Mouse (Mus musculus) liver, embryonic 14.5 days (tissue): ENCODE results near the gene Lrriq4. TPM values are rescaled to one million over a fixed set of nuclear protein-coding genes. Genes with fewer than 3 reads are reported as not detected.

Source experiments
- ATAC-seq: fragments of 200-750 bp; cut with Nextera tagmentation; 2 replicates; pipeline ENCODE4 v1.8.0; 2017; ENCODE audit warnings: moderate number of reproducible peaks, mild to moderate bottlenecking, moderate library complexity; ENCODE audit not compliant: insufficient read depth
- DNase-seq, 3 experiments: peaks; one replicate each; pipeline ENCODE4 v3.0.0-alpha.2; 2012 to 2013; ENCODE audit warnings: low read depth in 3 of 3, low spot score in 3 of 3
- H3K27ac ChIP-seq: fragments of 300-500 bp; sonication (generic); 2 replicates; pipeline ENCODE4 v1.5.1; 2014; ENCODE audit warnings: moderate library complexity, mild to moderate bottlenecking, control low read depth, inconsistent platforms
- H3K27me3 ChIP-seq: fragments of 300-500 bp; sonication (generic); 2 replicates; pipeline ENCODE4 v1.6.1; 2014; ENCODE audit warnings: mild to moderate bottlenecking, low read length, moderate library complexity; ENCODE audit not compliant: control insufficient read depth, insufficient read depth
- H3K36me3 ChIP-seq: fragments of 300-500 bp; sonication (generic); replicated peaks from 2 replicates; pipeline ENCODE4 v1.6.1; 2014; ENCODE audit warnings: low read depth; ENCODE audit not compliant: control insufficient read depth, insufficient read depth
- H3K4me1 ChIP-seq, 2 experiments: fragments of 200-500 bp in 1 of 2; fragments of 300-500 bp in 1 of 2; sonication (generic) in 1 of 2; replicated peaks; 2 replicates each; pipeline ENCODE4 v1.6.1; 2012 to 2014; ENCODE audit warnings: antibody characterized with exemption in 1 of 2, inconsistent platforms in 1 of 2, low read length in 1 of 2; ENCODE audit not compliant: control insufficient read depth in 2 of 2, insufficient read depth in 2 of 2
- H3K4me2 ChIP-seq: fragments of 300-500 bp; sonication (generic); 2 replicates; pipeline ENCODE4 v1.6.1; 2014; ENCODE audit warnings: low read depth, mild to moderate bottlenecking, control low read depth, moderate library complexity
- H3K4me3 ChIP-seq, 2 experiments: fragments of 200-500 bp in 1 of 2; fragments of 300-500 bp in 1 of 2; sonication (generic) in 1 of 2; 2 replicates each; pipeline ENCODE4 v1.5.1; 2012 to 2014; ENCODE audit warnings: low read depth in 2 of 2, low read length in 2 of 2, mild to moderate bottlenecking in 2 of 2, control low read depth in 1 of 2, inconsistent platforms in 1 of 2, moderate library complexity in 1 of 2; ENCODE audit not compliant: insufficient read depth in 1 of 2
- H3K9ac ChIP-seq: fragments of 300-500 bp; sonication (generic); replicated peaks from 2 replicates; pipeline ENCODE4 v1.6.1; 2014; ENCODE audit warnings: mild to moderate bottlenecking, control low read depth, moderate library complexity
- H3K9me3 ChIP-seq: fragments of 300-500 bp; sonication (generic); 2 replicates; pipeline ENCODE4 v1.6.1; 2016; ENCODE audit warnings: low read length, mixed read lengths; ENCODE audit not compliant: control insufficient read depth
- CTCF ChIP-seq: IDR thresholded peaks from 2 replicates; pipeline ENCODE4 v1.5.1; 2016; ENCODE audit warnings: antibody characterized with exemption, low read depth, control low read depth
- EP300 ChIP-seq: IDR thresholded peaks from 2 replicates; pipeline ENCODE4 v1.6.1; 2016; ENCODE audit warnings: antibody characterized with exemption, low read depth
- WGBS: fragments of 180-500 bp; shearing (Covaris S2); extraction: QIAGEN DNeasy Blood & Tissue Kit; methylation state at CpG from one replicate; pipeline ENCODE4 v1.1.7; 2014; ENCODE audit not compliant: insufficient replicate concordance; 5-methylcytosine and 5-hydroxymethylcytosine counted together
- polyA plus RNA-seq, 2 experiments: library from polyadenylated mRNA; depleted of rRNA in 1 of 2; stranded (reverse) in 1 of 2; unstranded in 1 of 2; fragments of >200 nt; fragmentation: Nextera tagmentation in 1 of 2; extraction: Ambion mirVana in 1 of 2; gene quantifications; 2 replicates each; pipeline versions ENCODE4 v1.2.1 to v1.2.3; 2012 to 2014

Gene Lrriq4
- polyA plus RNA-seq, 2 experiments, result not detected

DNA sequence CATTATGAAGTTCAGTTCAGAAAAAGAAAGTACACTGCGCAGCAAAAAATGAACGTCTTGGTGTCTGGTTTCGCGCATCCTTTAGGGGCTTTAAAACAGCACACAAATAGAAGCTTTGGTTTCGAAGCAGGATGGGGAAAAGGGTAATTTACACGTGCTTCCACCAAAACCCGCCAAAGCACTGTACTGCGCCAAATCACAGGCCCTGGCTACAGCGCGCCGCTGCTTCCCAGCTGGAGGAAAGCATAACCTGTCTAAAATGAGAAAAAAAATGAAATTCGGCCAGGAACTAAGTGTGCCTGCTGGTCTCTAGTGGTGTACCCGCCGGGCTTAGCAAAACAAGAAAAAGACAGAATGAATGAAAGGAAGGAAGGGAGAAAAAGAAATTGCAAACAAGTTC lies 43.6 kb upstream of the Lrriq4 start:
- peak overlapping the region; percentile 69 to 88 for H3K4me3 ChIP-seq
- TF ChIP-seq CTCF, result no peak
- no peak for TF ChIP-seq EP300
- peaks cover 4% of the 10 kb centered on the region for H3K36me3 ChIP-seq
- H3K27ac ChIP-seq, result peak overlapping the region; percentile 64
- peak overlapping the region; percentile 93 for H3K4me2 ChIP-seq
- peaks cover 3% of the 10 kb centered on the region; the same call in 1 of the 2 replicates for H3K27me3 ChIP-seq
- peak overlapping the region; percentile 78 for H3K9ac ChIP-seq
- peaks cover 4 to 9% of the 10 kb centered on the region in 2 experiments for H3K4me1 ChIP-seq
- no peaks in the 10 kb centered on the region for H3K9me3 ChIP-seq
- DNase-seq (no peak), ATAC-seq (no peak)
- WGBS, result under 1% methylated on average over 14 of the region's 14 CpGs

DNA sequence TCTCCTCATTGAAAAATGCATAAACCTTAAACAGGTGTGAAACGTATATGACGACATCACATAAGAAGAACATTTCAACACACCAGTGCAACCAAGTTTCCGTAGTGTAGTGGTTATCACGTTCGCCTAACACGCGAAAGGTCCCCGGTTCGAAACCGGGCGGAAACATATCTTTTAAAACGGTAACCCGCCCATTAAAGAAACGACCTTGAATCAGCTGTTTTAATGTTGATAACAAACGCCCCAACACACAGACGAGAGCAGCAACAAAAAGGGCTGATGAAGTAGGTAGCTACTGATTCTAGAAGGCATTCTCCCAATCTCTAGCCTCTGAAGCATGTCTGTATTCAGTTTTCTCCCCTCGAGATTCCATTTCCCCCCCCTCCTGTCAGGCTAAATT lies 43.1 kb upstream of the Lrriq4 start:
- H3K9ac ChIP-seq, result peak overlapping the region; percentile 33; the same call in 1 of the 2 replicates
- H3K36me3 ChIP-seq, result peaks cover 6% of the 10 kb centered on the region
- H3K9me3 ChIP-seq, result no peaks in the 10 kb centered on the region
- peak overlapping the region; percentile 69 to 88 for H3K4me3 ChIP-seq
- peak overlapping the region; percentile 93 for H3K4me2 ChIP-seq
- ATAC-seq, result peak; percentile 57
- H3K4me1 ChIP-seq, result peaks cover 4 to 9% of the 10 kb centered on the region in 2 experiments
- peaks cover 3% of the 10 kb centered on the region; the same call in 1 of the 2 replicates for H3K27me3 ChIP-seq
- peak; percentile 67 for TF ChIP-seq EP300
- no peak for TF ChIP-seq CTCF
- under 1% methylated on average over 17 of the region's 17 CpGs for WGBS
- H3K27ac ChIP-seq, result peak overlapping the region; percentile 81
- DNase-seq, result peak; percentile 88 to 92 (median 89)

DNA sequence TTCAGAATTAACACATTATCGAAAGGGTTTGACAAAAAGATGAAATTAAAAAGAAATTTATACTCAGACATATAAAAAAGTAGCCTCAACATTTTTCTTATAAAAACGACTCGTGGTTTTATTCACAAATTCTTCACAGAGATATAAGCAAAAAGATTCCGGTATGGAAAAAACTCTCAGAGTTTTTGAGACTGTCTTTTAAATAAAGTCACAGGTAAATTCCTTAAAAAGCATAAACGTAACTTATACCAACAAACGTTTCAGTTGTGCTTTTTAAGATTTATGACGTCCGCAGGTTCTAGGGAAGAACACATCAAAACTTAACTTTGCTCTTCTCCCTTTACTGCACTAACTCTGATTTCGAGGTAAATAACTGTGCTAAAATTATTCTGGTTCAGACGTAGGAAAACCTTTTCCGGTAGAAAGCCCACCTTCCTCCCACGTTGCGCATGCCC lies 42.7 kb upstream of the Lrriq4 start:
- Histone ChIP-seq H3K4me3 (peak overlapping the region; percentile 69 to 81), H3K9me3 (no peaks in the 10 kb centered on the region), H3K4me2 (peak overlapping the region; percentile 93), H3K4me1 (peaks cover 4 to 9% of the 10 kb centered on the region in 2 experiments), H3K27ac (peak overlapping the region; percentile 81), H3K36me3 (peaks cover 6% of the 10 kb centered on the region), H3K9ac (peak overlapping the region; percentile 62), H3K27me3 (peaks cover 3% of the 10 kb centered on the region; the same call in 1 of the 2 replicates)
- TF ChIP-seq CTCF (no peak), EP300 (no peak)
- whole genome bisulfite sequencing, result under 1% methylated on average over 13 of the region's 13 CpGs
- ATAC-seq (no peak), DNase-seq (no peak)

DNA sequence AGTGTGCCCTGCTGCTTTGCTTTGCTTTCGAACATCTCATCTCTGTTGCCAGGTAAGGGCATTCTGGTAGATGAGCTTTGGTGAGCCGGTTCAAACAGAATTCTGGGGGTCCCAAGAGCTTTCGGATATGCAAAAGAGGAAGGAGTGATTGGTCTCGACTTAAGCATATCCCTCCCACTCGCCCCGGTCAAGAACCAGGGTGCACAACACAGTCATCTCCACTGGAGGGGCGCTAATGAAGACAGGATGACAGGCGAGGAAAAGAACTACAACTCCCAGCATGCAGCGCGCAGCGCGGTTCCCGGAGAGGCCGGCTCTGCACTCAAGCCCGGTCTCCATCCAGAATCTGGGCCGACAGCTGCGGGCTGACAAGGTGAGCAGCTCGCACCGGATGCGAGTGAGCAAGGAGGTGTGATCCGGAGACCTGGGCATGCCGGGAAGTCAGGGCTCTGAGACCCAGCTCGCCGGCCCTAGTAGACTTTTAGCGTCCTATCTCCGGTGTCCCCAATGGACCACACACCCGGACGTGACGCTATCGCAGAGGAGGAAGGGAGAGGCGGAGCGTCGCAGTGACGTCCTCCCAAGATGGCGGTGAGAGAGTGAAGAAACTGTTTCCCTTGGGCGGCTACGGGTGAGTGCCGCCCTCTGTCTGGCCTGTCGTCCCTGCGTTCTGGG lies 42.1 kb upstream of the Lrriq4 start, which contains the start of gene Mynn:
Gene Mynn, plus strand, starts transcription at position 1 of the 675 bp plus-strand sequence.
- WGBS, result under 1% methylated on average over 40 of the region's 40 CpGs
- Histone ChIP-seq H3K4me1 (peaks cover 4 to 9% of the 10 kb centered on the region in 2 experiments), H3K9ac (peak within 1 kb of the TSS; percentile 78), H3K36me3 (peaks cover 9% of the 10 kb centered on the region), H3K4me2 (peak within 1 kb of the TSS; percentile 93), H3K27ac (peak within 1 kb of the TSS; percentile 81), H3K27me3 (peaks cover 3% of the 10 kb centered on the region; the same call in 1 of the 2 replicates), H3K4me3 (peak within 1 kb of the TSS; percentile 69 to 88), H3K9me3 (no peaks in the 10 kb centered on the region)
- peak; percentile 89 to 95 (median 91) for DNase-seq
- ATAC-seq, result peak; percentile 91
- TF ChIP-seq EP300 (no peak), CTCF (peak; percentile 75)

DNA sequence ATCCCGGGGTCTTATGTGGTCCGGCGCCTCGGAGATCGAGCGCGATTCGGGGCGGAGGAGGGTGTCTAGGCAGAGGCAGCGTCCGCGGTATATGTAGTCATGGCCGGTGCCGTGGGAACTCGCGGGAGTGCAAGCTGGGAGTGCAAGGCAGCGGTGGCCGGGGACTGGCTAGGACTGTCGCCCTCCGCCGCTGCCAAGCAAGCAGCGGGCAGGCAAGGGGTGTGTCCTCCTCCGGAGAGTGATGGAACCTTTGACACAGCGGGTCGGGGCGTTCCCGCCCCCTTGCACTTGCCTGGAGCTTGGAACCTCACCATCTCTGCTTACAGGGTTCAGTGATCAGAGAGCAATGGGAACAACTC lies 41.6 kb upstream of the Lrriq4 start:
- peaks cover 3% of the 10 kb centered on the region; the same call in 1 of the 2 replicates for H3K27me3 ChIP-seq
- H3K27ac ChIP-seq, result peak overlapping the region; percentile 81
- H3K4me1 ChIP-seq, result peaks cover 4 to 9% of the 10 kb centered on the region in 2 experiments
- peaks cover 14% of the 10 kb centered on the region for H3K36me3 ChIP-seq
- peak overlapping the region; percentile 62 for H3K9ac ChIP-seq
- peak overlapping the region; percentile 93 for H3K4me2 ChIP-seq
- WGBS, result under 1% methylated on average over 27 of the region's 27 CpGs
- DNase-seq (peak; percentile 59 to 74 (median 63)), ATAC-seq (peak; percentile 60)
- TF ChIP-seq EP300 (no peak), CTCF (no peak; the same call in 1 of the 2 replicates)
- no peaks in the 10 kb centered on the region for H3K9me3 ChIP-seq
- H3K4me3 ChIP-seq, result peak overlapping the region; percentile 69 to 81
